Mouse (Mus musculus) cerebellum, adult 8-10 months (tissue): Measurements from ENCODE around the gene Ugt1a6b.

Source experiments
- DNase-seq: peaks from one replicate; pipeline ENCODE4 v3.0.0; 2022

Ugt1a6b gene

DNA sequence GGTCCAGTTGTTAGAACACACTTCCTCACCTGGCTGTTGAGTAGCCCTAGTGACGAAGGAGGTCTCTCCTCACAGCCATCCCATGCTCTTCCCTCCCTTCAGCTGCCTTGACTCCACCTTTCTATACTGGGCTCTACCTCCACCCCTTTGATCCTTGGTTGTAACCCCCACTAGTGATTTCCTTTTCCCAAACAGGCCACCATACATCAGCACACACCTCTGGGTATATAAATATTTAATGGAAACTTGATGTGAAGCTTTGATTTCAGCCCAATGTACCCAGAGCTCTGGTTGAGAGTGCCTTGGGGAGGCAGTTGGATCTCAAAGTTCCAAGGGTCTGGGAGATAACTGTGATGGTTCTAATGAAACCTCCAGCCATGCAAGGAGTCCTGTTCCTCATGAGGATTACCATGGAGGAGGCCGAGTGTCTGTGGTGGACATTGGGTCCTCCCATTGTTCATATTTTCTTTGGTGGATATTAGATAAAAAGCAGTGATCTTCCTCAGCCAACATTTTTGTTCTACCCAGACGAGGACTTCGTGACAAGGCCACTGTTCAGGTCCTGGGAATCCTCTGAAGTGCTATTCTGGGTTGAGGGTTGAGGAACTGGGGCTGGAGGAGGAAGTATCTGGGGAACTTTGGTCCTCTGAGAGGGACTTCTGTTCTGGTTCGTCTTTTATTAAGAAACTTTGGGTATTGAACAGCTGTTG is 123.8 kb downstream of the Ugt1a6b start, which contains the start of gene Mroh2a:
Gene Mroh2a (plus strand): TSS at position 317 of the 710 bp plus-strand sequence.
- DNase-seq = no peak

DNA sequence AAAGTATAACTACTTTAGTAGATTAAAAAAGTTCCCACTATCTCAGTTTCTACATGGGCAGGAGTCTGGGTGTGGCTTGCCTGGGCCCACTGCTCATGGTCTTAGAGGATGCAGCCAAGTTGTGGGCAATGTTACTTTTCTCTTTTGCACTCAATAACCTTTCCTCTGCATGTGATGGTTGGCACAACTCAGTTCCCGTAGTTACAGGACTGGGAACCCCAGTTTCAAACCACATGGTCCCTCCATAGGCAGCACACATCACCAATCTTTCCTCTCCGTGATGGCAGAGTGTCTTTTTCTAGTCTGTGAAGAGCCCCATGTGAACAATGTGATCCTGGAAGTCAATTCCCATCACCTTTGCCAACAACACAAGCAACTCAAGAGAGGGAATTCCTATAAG is 124.4 kb downstream of the Ugt1a6b start:
- no peak for DNase-seq

DNA sequence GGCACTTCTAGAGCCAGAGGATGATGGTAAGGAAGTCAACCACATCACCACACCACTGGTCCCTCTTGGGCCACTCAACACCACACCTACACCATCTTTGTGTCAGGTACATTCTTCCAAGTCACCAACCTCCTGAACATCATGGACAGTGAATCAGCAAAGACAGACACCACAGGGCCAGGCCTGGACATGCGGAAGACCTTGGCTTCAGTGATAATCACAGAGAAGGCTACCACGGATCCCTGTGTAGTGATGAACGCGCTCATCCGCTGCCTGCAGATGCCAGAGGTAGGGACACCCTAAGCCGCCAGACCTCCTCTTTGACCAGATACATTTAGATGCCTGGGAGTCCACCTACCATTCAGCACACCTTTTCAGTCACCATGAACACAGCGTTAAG is 125.1 kb downstream of the Ugt1a6b start:
- no peak for DNase-seq

DNA sequence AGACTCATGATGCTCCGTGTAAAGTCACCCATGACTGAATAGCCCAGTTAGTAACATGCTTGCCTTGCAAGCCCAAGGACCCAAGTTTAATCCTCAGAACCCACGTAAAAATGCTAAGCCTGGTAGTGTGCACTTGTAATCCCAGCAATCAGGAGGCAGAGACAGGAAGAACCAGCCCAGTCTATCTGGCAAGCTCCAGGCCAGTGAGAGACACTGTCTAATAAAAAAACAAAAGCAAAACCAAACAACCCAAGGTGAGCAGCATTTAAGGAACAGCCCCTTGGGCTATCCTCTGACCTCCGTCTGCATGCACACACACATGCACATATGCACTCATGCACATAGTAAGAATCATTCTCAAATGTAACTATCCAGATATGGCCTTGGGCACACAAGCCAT is 126.5 kb downstream of the Ugt1a6b start:
- DNase-seq = no peak

DNA sequence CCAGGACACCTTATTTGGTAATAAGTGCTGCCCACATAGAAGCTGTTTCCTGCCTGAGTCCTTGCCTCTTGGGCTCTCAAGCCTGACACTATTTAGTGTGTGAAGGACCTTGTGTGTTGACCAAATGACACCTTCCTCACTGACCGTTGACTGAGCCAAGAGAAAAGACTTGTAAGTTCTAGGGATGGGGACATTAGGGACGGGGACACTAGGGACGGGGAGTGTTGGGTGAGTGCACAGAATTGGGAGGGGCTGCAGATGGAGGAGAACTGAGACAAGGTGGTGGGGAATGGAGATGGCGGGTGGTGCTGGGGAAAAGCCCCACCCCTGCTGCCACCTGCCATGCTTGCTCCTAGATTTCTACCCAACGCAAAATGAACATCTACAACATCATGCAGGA is 126.9 kb downstream of the Ugt1a6b start:
- DNase-seq = no peak

DNA sequence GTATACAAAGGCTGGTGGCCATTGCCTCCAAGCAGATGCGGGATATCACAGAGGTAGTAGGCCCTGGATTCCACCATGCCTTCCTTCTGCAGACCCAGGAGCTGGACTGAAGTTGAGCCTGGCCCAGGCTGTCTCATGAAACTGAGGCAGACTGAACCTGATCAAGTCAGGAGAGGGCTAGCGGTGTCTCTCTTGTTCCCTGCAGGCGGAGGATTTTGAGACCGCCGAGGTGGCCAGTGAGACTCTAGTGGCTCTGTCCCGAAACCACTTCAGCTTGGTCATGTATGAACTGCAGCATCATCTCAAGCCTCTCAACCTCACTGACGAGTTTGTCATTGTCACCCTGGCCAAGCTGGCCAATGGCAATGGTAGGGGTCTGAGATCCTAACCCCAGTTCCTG is 127.4 kb downstream of the Ugt1a6b start:
- no peak for DNase-seq

DNA sequence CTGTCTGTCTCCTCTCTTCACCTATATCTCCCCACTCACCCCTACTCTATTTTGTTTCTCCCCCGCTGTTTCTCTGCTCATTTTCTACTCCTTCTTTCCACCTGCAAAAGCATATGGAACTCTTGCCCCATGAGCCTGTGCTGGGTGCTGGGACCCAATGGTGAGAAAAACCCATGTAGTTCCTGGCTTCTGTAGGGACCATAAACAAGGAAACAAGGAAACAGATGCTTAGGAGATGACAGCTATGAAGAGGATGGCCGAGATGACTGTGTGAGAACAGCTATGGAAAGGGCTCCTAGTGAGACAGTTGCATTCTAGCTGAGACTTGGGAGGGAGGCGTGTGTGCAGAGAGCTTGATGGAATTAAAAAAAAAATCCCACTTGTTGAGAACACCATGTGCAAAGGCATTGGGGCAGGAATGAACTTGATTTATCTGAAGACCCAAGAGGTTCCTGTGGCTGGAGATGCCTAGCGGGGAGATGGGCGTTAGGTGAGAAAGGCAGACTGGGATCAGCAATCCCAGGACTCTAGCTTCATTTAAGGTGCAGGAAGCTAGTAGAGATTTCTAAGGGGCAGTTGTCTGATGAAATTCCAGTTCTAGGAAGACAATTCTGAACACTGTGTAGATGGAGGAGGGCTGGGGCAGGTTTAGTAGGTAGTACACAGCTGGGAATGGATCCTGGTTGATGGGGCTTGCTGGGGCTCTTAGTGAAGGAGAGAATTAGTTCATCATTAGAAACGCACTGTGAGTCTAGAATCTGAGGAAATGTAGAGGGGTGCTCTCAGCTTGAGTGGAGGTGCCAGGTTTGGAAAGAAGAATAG is 128.1 kb downstream of the Ugt1a6b start:
- DNase-seq = no peak

DNA sequence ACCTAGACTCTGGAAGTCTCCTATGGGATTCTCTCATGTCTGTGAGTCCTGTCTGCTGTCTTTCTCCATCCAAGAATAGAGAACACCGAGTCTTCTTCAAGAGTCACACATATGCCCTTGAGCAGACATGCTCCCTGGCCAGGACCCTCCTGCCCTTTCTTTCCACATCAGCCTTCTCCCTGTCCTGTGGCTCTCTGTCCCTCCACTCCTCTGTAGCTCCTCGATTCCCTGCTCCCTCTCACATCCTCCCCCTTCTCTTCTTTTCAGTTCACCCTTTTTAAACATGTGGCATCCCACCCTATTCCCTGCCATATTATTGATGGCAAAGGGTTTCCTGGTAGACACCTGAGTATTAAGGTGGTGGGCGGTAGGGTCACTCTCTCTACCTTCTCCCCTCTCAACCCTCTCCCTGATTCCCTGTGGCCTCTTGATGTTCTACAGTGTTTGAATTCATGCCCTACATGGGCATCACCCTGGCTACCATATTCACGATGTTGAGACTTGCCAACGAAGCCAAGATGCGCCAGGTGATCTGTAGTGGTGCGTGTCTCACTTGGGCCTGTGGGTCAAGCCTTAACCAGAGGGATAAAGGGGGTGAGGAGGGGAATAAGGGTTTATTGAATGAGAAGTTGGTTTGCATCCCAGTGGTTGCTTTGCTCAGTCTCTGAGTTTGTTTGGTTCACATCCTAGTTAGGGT is 128.9 kb downstream of the Ugt1a6b start:
- no peak for DNase-seq

DNA sequence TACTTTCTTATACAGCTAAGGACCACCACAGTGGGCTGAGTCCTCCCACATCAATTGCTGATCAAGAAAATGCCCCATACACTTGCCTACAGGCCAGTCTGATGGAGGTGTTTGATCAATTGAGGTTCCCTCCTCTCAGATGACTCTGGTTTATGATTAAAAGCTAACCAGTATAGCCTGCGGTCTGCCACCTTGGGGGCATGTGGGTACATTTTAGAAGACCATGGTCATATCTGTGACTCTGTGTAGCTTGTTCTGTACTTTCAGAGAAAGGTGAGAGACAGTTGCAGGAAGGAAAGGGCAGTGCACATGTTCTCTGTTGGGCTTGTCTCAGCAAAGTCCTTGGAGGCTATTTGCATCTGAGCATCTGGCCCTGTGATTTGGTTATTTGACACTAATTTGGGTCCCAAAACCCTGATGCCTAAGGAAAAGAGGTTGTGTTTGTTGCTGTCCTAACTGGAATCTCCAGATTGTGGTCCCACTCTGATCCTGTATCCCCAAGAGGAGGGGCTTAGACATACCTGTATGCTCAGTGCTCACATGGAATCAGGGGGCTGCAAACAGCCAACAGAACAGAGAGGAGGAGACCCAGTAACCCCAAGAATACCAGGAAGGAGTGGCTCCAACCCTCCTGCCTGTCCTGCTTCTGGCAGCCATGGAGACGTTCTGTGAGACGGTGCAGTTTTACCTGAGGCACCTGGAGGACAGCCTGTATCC is 129.8 kb downstream of the Ugt1a6b start:
- no peak for DNase-seq

DNA sequence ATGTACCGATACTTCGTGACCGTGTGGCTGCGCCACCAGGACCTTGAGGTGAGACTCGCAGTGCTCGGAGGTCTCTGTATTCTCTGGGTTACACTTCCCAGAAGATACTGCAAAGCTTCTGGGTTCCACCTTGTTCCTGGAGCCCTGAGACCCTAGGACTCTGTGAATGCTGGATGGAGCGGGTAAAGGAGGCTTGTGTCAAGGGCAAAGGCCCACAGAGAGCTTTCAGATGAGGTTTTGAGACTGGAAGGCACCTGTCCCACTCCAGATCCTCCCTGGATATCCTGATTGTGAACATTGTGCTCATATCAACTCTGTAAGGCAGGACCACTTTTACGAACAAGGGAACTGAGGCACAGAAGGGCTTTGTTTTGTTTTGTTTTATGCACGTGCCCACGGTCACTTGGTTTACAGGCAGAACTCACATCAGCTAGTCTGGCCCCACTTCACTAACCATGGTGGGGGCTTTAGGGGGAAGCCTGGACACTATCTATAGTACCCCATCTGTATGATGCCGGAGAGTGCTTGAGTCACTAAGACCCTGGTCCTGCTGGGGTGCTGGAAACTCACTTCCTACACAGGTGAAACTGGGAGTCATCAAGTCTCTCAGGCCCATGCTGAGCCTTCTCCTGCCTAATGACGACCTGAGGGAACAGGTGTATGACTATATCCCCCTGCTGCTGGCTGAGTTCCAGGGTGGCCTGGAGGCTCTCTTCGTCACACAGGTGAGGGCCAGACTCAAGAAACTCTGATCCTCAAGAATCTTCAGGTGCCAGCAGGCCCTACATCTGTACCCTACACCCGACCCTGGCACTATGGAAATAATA is 130.6 kb downstream of the Ugt1a6b start:
- no peak for DNase-seq

DNA sequence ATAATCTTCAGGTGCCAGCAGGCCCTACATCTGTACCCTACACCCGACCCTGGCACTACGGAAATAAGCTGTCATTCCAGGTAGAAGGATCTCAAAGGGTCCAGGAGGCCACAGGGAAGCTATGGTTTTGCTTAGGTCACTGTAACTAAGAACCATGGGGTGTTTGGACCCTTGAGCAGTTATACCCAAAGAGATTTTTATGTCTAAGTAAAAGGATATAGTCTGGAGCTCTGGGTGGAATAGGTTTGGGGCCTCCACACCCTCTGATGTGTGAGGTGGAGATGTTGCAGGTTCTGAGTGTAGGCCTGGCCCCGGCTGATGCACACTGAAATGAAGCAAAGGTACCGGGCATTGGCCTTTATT is 131.2 kb downstream of the Ugt1a6b start:
- no peak for DNase-seq

DNA sequence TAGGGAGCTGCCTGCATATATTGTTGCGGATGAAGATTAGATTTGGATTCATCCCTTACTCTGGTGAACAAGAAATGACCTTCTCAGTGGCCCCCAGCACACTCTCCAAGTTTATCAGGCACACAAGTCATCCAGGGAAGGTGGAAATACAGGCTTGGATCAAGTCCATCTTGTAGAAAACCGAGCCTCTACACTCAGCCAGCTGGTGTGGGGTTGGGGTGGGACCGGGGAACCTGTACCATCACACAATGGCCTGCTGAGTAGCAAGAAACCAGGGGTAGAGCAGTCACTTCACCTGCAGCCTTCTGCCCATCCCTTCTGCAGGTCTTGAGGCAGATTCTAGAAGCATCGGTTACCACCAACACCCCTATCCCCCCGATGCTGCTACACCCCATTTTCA is 131.6 kb downstream of the Ugt1a6b start:
- no peak for DNase-seq

DNA sequence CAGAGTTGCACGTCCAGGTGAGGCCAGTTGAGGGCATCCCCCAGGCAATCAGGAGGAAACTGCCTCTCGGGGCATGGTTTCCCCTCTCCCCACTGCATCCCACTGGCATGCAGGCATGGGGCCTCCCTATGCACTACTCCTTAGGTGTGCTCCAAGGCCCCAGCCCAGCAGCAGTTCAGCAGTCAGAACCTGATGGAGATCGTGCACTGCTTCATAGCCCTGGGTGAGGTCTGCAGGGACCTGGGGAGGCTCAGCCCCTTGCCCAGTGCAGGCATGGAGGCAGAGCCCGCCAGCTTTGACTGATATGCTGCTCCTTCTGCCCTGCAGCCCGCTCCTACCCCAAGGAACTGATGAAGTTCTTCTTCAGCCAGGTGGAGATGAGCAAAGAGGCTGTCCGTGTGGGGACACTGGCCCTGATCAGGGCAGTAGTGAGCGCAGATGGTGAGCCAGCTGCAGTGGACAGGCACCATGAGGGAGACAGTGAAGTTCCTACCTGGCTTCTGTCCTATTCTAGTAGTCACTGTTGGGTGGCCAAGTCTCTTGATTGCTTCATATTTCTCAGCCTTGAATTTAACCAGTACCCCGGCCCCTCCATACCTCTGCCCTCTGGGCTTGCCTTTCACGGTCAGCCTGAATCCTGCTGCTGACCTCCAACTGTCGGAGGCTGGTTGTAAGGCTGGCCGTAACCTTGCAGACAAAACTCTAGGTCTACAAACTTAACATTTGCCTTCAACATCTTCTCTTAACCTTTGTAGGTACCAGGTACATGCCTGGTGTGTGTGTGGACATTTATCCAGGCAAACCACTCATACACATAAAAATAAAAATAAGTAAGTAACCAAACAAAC is 132.2 kb downstream of the Ugt1a6b start:
- DNase-seq = no peak

DNA sequence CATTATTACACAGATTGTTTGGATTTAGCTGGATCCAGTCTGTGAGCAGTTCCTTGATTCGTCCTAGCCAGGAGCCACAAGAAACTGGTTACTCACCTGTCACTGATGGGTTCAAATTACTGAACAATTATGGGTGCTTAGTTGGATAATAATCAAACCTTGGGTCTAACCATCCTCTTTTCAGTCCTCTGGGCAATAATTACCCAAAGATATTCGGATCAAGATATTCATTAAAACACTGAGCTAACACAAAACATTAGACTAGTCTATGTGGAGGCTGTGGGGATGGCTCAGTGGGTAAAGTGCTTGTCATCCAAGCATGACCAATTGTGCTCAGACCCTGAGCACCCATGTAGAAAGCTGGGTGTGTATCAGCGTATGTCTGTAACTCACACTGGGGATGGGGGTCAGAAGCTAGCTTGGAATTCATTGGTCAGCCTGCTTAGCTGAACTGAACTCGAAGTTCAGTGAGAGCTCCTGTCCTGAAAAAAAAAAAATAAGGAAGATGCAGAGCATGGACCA is 132.9 kb downstream of the Ugt1a6b start:
- DNase-seq = no peak

DNA sequence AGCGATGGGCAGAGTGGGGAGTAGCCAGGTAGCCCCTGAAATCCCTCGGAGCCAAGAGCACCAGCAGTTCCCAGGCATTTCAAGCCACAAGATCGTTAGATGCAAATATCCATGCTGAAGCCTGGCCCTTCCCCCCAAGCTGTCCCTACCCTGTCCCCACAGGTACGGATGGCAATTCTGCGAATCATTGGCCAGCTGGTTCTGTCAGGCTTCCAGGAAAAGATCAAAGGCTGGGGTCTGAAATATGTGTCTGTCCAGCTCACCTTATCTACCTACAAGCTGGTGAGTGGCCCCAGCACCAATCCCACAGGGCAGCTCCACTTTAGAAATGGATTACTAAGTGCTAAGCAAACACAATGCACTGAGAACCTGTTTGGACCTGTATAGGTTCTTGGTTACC is 134.3 kb downstream of the Ugt1a6b start:
- no peak for DNase-seq

DNA sequence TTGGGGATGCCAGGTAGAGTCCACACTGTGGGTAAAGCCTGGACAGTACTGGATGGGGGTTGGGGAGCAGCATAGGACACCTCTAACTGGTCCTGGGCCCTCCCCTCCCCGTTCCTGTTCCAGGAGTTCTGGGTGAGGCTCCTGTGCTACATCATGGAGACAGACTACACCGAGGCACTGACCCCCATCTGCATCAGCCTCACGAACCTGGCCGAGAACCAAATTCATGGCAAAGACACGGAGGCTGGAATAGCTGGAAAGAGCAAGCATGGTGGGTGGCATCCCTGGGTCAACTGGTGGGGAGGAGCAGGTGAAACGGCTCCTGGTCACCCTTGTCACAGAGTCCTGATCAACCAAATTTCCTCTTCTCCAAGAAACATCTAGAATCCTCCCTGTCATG is 135.7 kb downstream of the Ugt1a6b start:
- DNase-seq = no peak

DNA sequence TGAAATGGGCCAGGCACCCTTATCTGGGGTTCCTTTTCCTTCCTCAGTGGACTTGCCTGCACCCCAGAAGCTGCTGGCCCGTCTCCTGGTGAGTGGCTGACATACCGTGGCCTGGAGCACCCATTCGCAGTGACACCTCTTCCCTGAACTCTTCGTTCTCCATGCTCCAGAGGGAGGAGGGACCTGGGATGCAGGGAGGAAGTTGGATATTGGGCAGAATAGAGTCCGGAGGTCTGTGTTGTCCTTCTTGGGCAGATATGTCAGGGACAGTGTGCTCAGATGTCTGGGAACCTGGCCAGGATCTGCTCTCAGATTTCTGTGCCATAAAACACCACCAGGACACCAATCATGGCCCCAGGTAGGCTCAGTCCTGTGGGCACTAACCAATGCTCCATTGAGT is 137.0 kb downstream of the Ugt1a6b start:
- no peak for DNase-seq

DNA sequence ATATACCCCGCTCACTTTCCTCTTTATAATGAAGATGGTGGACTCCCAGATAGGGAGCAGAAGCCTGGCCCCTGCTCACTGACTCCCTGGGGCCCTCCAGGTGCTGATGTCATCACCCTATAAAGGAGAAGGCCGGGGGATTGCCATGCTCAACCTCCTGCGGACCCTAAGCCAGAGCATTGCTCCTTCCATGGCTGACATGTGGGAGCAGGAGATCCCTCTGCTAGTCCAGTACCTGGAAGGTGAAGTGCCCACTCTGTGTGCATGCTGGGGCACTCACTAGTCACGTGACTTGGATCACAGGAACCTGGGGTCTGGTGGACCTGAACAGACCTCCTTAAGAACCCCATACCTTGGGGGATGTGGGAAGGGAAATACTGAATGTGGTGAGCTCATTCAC is 137.5 kb downstream of the Ugt1a6b start:
- DNase-seq = no peak

DNA sequence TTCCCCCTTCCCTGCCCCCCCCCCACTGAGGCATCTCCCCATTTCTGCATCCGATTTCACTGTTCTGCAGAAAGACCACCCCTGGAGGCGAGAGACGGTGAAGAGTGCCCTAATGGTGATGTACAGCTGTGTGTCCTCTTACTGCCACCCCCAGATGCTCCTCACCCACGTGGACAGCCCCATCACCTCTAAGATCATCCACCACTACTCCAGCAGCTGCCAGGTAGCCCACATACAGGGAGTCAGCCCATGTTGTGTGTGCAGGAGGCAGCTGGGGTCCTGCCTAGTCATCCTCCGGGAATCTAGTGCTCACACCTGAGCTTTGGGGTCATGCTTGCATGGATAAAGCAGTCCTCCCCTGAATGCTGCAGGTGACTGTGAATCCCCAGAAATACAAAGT is 140.8 kb downstream of the Ugt1a6b start:
- DNase-seq = no peak

DNA sequence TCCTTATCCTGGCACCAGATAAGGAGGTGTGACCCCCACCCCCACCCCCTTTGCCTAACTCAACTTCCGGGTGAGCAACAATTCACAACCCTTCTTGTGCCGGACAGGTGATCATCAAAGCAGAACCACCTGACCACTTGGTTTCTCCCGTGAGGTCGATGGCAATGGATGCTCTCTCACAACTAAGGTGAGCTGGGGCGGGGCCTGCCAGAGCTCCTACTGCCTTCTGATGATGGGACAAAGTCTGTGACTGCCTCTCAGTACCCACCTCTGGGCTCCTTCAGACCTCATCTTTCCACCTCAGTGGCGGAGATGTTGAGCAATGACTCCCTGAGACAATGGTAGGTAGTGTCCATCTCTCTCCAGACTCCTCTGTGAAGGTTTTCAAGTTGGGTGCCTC is 142.8 kb downstream of the Ugt1a6b start:
- DNase-seq = no peak

DNA sequence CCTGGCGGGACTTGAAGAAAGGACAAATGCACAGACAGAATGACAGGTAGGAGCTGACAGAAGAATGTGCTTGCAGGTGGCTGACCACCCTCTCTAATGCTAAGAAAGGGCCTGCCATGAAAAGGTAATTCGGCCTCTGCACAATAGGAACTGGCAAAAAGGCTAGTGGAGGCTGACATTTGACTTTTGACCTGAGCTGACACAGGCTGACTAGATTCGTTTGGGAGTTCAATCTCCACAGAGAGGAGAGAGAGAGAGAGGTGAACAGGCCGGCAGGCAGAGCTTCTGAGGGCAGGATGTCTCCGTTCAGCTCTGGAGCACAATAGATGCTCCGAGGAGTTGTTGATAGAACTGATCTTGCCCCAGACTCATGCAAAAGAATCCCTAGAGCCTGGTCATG is 143.3 kb downstream of the Ugt1a6b start:
- DNase-seq = no peak
